Mouse (Mus musculus) embryonic facial prominence, embryonic 13.5 days (tissue): ENCODE measurements around the gene Mroh3. TPM values are rescaled to one million over a fixed set of nuclear protein-coding genes. Genes with fewer than 3 reads are reported as not detected.

ENCODE experiments used
- ATAC-seq: fragments of 200-750 bp; cut with Nextera tagmentation; 2 replicates; pipeline ENCODE4 v1.8.0; 2017; ENCODE audit warnings: low read depth; ENCODE audit not compliant: insufficient number of reproducible peaks, insufficient read depth, low FRiP score, low TSS enrichment
- H3K27ac ChIP-seq: fragments of 300-500 bp; sonication (generic); 2 replicates; pipeline ENCODE4 v1.5.1; 2015; ENCODE audit warnings: moderate library complexity, mild to moderate bottlenecking, inconsistent platforms
- H3K27me3 ChIP-seq: fragments of 300-500 bp; sonication (generic); 2 replicates; pipeline ENCODE4 v1.6.1; 2015; ENCODE audit warnings: mild to moderate bottlenecking, inconsistent platforms
- H3K36me3 ChIP-seq: fragments of 300-500 bp; sonication (generic); 2 replicates; pipeline ENCODE4 v1.6.1; 2015; ENCODE audit warnings: mild to moderate bottlenecking, inconsistent platforms
- H3K4me1 ChIP-seq: fragments of 300-500 bp; sonication (generic); 2 replicates; pipeline ENCODE4 v1.6.1; 2015; ENCODE audit warnings: inconsistent platforms
- H3K4me2 ChIP-seq: fragments of 300-500 bp; sonication (generic); 2 replicates; pipeline ENCODE4 v1.6.1; 2015; ENCODE audit warnings: moderate library complexity, mild to moderate bottlenecking, inconsistent platforms
- H3K4me3 ChIP-seq: fragments of 300-500 bp; sonication (generic); 2 replicates; pipeline ENCODE4 v1.5.1; 2015; ENCODE audit warnings: mild to moderate bottlenecking, inconsistent platforms
- H3K9ac ChIP-seq: fragments of 300-500 bp; sonication (generic); 2 replicates; pipeline ENCODE4 v1.6.1; 2015; ENCODE audit warnings: mild to moderate bottlenecking, inconsistent platforms
- H3K9me3 ChIP-seq: fragments of 300-500 bp; sonication (generic); 2 replicates; pipeline ENCODE4 v1.6.1; 2016; ENCODE audit warnings: inconsistent platforms
- WGBS: fragments of 180-500 bp; shearing (Covaris S2); methylation state at CpG from one replicate; pipeline ENCODE4 v1.1.7; 2015; ENCODE audit warnings: mixed read lengths; 5-methylcytosine and 5-hydroxymethylcytosine counted together
- polyA plus RNA-seq: library from polyadenylated mRNA; unstranded; fragments of >200 nt; fragmentation: Nextera tagmentation; extraction: Ambion mirVana; gene quantifications from 2 replicates; pipeline ENCODE4 v1.2.1, GENCODE M21; 2015

Gene Mroh3
- polyA plus RNA-seq, 1 experiment from 2014 or later, result 0.22 TPM

DNA sequence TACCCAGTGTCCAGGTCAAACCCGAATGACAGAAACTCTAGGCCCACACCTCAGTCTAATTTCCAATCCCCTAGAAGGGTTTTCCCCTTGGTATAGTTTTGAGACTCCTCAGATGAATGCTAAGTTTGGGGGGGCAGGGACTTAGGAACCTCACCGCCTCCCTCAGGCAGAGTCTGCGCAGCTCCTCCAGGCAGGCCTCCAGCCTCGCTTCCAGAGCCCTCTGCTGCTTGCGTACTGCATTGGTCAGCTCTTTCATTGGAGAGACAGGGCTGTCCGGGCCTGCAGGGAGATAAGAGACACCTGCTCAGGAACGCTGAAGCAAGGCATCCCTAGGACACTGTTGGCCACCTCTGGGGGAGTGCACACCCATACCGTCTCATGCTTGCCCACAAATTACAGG, 14.0 kb upstream of the Mroh3 start:
- Histone ChIP-seq H3K9ac (no peak overlapping the region), H3K4me2 (no peak overlapping the region), H3K36me3 (peaks cover 52% of the 10 kb centered on the region), H3K4me1 (peaks cover 41% of the 10 kb centered on the region), H3K27ac (no peak overlapping the region), H3K4me3 (no peak overlapping the region), H3K9me3 (no peaks in the 10 kb centered on the region), H3K27me3 (no peaks in the 10 kb centered on the region)
- 86% methylated on average over 8 of the region's 8 CpGs for WGBS
- no peak for ATAC-seq

DNA sequence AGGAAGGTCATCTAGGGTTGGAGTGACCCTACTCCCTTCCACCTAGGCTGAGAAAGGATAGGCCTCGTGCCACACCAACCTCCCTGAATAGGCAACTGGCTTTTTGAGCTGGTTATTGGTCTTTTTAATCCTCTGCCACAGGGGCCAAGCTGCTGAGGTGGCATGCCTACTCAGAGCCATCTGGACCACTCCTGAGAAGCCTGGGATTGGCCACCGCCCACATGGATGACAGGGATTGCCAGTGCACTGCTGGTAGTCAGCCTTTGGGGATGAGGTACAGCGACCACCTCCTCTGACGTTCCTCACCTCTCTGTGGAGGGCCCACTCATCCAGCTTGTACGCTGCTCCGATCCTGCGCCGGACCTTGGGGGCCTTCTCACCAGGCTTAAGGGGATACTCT, 13.2 kb upstream of the Mroh3 start:
- Histone ChIP-seq H3K27me3 (no peaks in the 10 kb centered on the region), H3K4me1 (peaks cover 34% of the 10 kb centered on the region), H3K27ac (no peak overlapping the region), H3K9me3 (no peaks in the 10 kb centered on the region), H3K36me3 (peaks cover 52% of the 10 kb centered on the region), H3K4me2 (no peak overlapping the region), H3K9ac (no peak overlapping the region), H3K4me3 (no peak overlapping the region)
- 94% methylated on average over 8 of the region's 8 CpGs for WGBS
- ATAC-seq, result no peak

DNA sequence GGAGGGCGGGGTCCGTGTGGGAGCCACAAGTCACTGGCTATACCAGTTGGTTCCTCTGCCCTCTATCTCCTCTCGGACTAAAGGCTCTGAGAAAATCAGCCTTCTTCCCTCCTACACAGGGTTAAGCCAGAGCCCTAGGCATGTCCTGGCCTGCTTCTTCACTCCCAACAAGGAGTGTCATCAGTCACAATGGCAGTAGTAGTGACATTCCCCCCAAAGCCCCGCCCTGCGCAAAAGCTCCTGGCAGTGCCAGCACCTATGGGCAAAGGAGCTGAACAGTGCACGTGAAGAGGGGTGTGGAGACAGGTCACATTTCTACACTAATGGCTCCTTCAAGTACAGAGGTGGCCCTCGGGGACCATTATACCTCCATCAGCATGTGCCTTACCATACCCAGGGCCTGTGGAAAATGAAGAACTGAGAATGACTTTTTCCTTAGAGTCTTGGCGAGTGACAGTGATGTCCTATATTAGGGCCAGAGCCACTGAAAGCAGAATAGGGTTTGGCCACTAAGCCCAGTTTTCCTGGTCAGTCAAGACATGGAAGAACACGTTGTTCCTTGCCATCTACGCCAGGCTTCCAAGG, 11.2 kb upstream of the Mroh3 start:
- Histone ChIP-seq H3K36me3 (peaks cover 70% of the 10 kb centered on the region), H3K27me3 (no peaks in the 10 kb centered on the region), H3K27ac (no peak overlapping the region), H3K4me3 (no peak overlapping the region), H3K4me2 (no peak overlapping the region), H3K9me3 (no peaks in the 10 kb centered on the region), H3K4me1 (peaks cover 14% of the 10 kb centered on the region), H3K9ac (no peak overlapping the region)
- no peak for ATAC-seq
- 87% methylated on average over 10 of the region's 10 CpGs for WGBS

DNA sequence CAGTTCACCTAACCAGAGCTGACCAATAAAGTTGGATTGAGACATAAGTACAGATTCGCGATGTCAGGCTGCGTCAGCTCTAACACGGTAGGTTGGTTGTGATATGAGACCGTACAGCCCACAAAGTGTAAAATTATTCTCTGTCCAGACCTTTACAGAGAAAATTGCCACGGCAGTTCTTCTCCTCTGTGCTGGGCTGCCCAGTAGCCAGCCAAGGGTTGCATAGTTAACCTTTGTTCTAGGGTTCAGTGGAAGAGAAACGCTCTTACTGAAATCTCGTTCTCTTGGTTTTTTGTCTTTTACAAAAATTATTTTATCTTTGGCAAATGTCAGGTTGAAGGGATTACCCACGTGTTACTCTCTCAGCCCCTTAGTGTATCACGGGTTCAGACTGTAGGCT, 9.8 kb upstream of the Mroh3 start:
- no peaks in the 10 kb centered on the region for H3K4me1 ChIP-seq
- H3K27me3 ChIP-seq, result no peaks in the 10 kb centered on the region
- peaks cover 83% of the 10 kb centered on the region for H3K36me3 ChIP-seq
- 88% methylated on average over 10 of the region's 10 CpGs for WGBS
- H3K4me2 ChIP-seq, result no peak overlapping the region
- ATAC-seq, result no peak
- H3K9me3 ChIP-seq, result no peaks in the 10 kb centered on the region
- no peak overlapping the region for H3K4me3 ChIP-seq
- no peak overlapping the region for H3K27ac ChIP-seq
- no peak overlapping the region for H3K9ac ChIP-seq

DNA sequence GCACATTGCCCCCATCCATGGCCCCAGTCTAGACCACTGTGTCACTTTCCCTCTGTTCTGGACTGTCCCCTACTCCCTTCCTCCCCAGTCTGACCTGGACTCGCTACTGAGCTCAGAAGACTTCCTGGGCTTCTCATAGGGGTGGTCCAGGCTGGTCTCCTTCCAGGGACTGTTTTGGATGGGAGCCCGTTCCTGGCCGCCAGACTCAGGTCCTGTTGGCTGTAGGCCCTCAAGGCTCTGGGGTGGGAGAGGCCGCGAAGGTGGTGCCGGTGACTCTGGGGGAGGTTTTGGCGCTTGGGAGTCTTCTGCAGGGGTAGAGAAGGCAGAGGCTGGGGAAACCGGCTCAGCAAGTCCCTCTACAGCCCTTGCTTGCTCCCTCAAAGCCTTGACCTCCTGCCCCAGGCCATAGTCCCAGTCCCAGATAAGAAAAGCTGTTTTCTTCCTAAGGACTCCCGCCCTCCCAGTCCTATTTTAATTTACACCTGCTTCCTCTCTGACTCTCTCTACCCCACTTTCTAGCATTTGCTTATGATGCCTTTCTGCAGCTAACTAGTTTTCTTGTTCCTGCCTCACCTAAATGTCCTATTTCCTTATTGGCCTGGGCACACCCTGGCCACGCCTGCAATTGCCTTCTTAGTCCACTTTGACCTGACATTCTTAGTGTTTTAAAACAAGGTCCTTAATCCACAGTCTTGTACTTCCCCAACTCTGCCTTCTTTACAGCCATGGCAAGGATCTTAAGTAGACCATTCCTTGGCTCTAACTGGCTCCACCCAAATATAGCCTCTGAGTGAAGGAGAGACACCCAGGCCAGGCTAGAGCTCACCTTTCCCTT, 7.6 kb upstream of the Mroh3 start:
- no peaks in the 10 kb centered on the region for H3K9me3 ChIP-seq
- H3K27me3 ChIP-seq, result no peaks in the 10 kb centered on the region
- peaks cover 83% of the 10 kb centered on the region for H3K36me3 ChIP-seq
- no peak overlapping the region for H3K4me3 ChIP-seq
- no peak overlapping the region for H3K27ac ChIP-seq
- no peak overlapping the region for H3K4me2 ChIP-seq
- H3K4me1 ChIP-seq, result no peaks in the 10 kb centered on the region
- WGBS, result 72% methylated on average over 10 of the region's 10 CpGs
- peak overlapping the region; percentile 27; the same call in 1 of the 2 replicates for H3K9ac ChIP-seq
- ATAC-seq, result no peak

DNA sequence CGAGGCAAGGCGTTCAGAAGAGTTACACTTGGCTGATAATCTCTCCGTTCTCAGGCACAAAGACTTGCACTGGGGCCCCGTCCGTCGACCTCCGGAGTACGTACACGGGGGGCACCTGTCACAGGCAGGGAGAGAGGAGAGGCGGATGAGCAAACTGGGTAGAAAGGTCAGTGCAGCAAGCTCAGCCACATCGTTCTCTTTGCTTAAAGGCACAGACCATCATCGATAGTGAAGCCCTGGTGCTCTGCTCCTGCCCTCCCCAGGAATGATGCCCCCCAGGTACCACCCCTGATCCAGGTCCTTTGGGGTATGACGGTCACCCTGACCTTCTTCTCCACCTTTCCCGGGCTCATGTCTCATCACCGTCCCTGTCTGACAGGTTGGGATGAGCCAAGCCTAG, 1.7 kb upstream of the Mroh3 start:
- no peak for ATAC-seq
- no peak overlapping the region for H3K4me2 ChIP-seq
- no peak overlapping the region for H3K4me3 ChIP-seq
- WGBS, result 83% methylated on average over 15 of the region's 15 CpGs
- no peaks in the 10 kb centered on the region for H3K27me3 ChIP-seq
- H3K27ac ChIP-seq, result no peak overlapping the region
- H3K9ac ChIP-seq, result no peak overlapping the region
- H3K36me3 ChIP-seq, result peaks cover 66% of the 10 kb centered on the region
- no peaks in the 10 kb centered on the region; the same call in 1 of the 2 replicates for H3K4me1 ChIP-seq
- no peaks in the 10 kb centered on the region for H3K9me3 ChIP-seq

DNA sequence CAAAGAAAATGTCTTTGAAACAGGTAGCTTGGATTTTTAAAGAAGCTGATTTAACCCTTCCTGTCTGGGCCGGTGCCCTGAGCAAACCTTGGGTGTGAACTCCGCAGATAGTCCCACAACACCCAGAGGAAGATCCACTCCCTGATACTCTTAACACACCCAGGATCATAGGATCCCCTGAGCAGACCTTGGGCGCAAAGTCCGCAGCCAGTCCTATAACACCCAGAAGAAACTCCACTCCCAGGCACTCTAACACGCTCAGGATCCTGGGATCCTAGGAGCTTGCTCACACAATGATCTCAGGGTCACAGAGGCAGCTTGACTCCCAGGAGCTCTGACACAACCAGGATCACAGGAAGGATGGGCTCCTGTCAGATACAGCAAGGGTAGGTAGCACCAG, 22.6 kb downstream of the Mroh3 start:
- no peak for ATAC-seq
- WGBS, result 87% methylated on average over 5 of the region's 5 CpGs
- H3K4me1 ChIP-seq, result no peaks in the 10 kb centered on the region
- no peak overlapping the region for H3K27ac ChIP-seq
- H3K9me3 ChIP-seq, result no peaks in the 10 kb centered on the region
- H3K36me3 ChIP-seq, result no peaks in the 10 kb centered on the region; the same call in 1 of the 2 replicates
- H3K4me3 ChIP-seq, result no peak overlapping the region
- no peak overlapping the region for H3K9ac ChIP-seq
- H3K27me3 ChIP-seq, result no peaks in the 10 kb centered on the region
- H3K4me2 ChIP-seq, result no peak overlapping the region

DNA sequence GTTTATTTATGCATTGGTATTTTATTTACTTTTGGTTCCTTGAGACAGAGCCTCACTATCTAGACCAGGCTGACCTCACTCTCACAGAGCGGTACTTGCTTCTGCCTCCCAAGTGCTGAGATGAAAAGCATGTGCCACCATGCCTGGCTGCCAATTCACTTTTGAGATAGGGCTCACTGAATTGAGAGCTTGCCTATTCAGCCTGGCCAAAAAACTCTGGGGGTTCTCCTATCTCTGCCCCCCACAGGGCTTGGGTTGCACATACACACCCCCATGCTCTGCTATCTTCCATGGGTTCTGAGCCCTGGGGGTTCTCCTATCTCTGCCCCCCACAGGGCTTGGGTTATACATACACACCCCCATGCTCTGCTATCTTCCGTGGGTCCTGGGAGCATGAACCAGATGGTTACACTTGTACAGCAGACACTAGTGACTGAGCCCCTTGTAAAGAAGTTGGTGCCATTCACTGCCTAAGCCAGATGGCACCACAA, 33.1 kb downstream of the Mroh3 start:
- H3K36me3 ChIP-seq, result peaks cover 8% of the 10 kb centered on the region; the same call in 1 of the 2 replicates
- ATAC-seq, result no peak
- no peak overlapping the region for H3K9ac ChIP-seq
- 77% methylated on average over 2 of the region's 2 CpGs for WGBS
- H3K4me2 ChIP-seq, result no peak overlapping the region
- no peaks in the 10 kb centered on the region for H3K9me3 ChIP-seq
- H3K27ac ChIP-seq, result no peak overlapping the region
- peaks cover 4% of the 10 kb centered on the region; the same call in 1 of the 2 replicates for H3K4me1 ChIP-seq
- no peaks in the 10 kb centered on the region for H3K27me3 ChIP-seq
- no peak overlapping the region for H3K4me3 ChIP-seq

DNA sequence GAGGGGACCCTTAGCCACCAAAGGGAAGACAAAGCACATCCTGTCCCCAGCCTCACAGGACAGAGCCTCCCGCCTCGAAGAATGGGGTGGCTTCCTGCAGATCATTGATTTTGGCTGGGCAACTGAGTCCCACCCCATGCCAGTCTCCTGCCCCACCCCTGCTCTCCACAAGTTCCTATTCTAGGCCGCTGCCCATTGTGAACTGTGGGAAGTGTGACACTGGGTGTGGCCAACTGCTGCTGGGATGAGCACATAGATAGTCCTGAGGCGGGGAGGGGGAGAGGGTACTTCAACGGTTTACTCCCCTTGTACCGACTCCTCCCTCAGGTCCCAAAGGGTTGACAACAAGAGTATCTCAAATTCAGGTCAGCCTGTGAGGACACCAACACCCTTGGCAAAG, 33.9 kb downstream of the Mroh3 start:
- no peak for ATAC-seq
- Histone ChIP-seq H3K4me3 (no peak overlapping the region), H3K27ac (no peak overlapping the region), H3K4me2 (no peak overlapping the region), H3K4me1 (peaks cover 12% of the 10 kb centered on the region), H3K9ac (no peak overlapping the region), H3K27me3 (no peaks in the 10 kb centered on the region), H3K9me3 (no peaks in the 10 kb centered on the region), H3K36me3 (peaks cover 12% of the 10 kb centered on the region; the same call in 1 of the 2 replicates)
- 60% methylated on average over 6 of the region's 6 CpGs for WGBS

DNA sequence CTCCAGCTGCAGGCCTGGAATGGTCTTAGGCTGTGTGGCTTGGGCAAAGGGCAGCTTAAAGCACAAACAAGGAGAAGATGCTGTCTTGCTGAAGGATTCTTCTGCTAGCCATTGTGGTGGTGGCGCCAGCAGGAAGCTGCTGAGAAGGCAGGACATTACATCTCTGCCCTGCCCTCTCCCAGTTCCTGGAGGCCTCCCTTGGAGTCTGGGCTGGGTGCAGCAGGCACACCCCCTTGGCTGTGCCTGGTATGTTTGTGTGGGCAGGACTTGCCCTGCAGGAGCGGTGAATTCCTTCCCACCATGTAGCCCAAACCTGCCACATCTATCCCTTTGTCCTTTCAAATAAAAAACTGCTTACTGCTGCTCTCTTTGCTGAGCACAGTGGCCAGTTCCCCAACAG, 35.5 kb downstream of the Mroh3 start:
- Histone ChIP-seq H3K4me3 (no peak overlapping the region), H3K9ac (no peak overlapping the region), H3K4me1 (peaks cover 16% of the 10 kb centered on the region), H3K27ac (no peak overlapping the region), H3K9me3 (no peaks in the 10 kb centered on the region), H3K4me2 (no peak overlapping the region), H3K36me3 (peaks cover 25% of the 10 kb centered on the region), H3K27me3 (no peaks in the 10 kb centered on the region)
- WGBS, result 81% methylated on average over 2 of the region's 2 CpGs
- ATAC-seq, result no peak

DNA sequence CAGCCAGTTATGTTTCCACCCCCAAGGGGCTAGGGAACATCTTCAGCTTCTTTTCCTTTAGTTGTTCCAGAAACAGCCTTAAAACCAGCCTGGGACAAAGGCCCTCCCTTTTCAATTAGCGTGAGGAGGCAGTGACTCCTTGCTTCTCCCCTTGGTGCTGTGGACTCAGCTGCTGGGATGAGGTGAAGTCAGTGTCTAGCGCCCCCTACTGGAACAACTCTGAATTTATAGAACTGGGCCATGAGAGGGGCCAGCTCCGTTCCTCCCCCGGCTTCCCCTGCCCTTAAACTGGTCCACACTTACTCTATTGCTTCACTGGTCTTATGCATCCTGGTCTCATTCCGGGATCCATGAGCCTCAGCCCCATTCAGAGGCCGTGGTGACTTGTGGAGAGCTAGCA, 37.4 kb downstream of the Mroh3 start:
- Histone ChIP-seq H3K4me1 (peaks cover 16% of the 10 kb centered on the region), H3K27me3 (no peaks in the 10 kb centered on the region), H3K27ac (no peak overlapping the region), H3K9ac (no peak overlapping the region), H3K9me3 (no peaks in the 10 kb centered on the region), H3K36me3 (peaks cover 38% of the 10 kb centered on the region), H3K4me3 (no peak overlapping the region), H3K4me2 (no peak overlapping the region)
- ATAC-seq, result no peak
- 37% methylated on average over 6 of the region's 6 CpGs for WGBS

DNA sequence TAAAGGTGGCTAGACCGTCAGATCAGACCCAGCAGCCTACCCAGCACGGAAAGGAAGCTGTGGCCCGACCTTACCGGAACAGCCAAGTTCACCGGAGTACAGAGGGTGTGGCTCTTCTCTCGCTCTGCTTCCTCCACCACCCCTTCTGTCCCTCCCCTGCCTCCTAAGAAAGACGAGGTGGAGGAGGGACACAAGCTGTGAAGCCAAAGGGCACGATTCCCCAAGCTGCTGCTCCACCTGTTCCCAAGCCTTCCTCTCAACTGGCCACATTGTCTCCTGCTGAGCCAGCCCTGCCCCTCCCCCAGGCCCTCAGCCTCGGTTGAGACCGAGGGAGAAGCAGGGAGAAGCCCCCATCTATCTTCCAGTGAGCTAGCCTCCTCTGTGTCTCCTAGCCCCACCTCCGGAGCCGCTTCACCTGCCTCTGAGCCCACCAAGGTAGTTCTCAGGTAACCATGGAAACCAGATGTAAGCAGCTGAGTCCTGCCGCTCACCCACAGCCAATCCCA, 38.5 kb downstream of the Mroh3 start:
- Histone ChIP-seq H3K4me1 (peaks cover 16% of the 10 kb centered on the region), H3K4me3 (no peak overlapping the region), H3K4me2 (no peak overlapping the region), H3K27ac (no peak overlapping the region; the same call in 1 of the 2 replicates), H3K27me3 (no peaks in the 10 kb centered on the region), H3K9ac (peak overlapping the region; percentile 40; the same call in 1 of the 2 replicates), H3K36me3 (peaks cover 40% of the 10 kb centered on the region), H3K9me3 (no peaks in the 10 kb centered on the region)
- 20% methylated on average over 13 of the region's 13 CpGs for WGBS
- ATAC-seq, result no peak
